Mouse (Mus musculus): ENCODE data around the gene Sgk1. TPM values are rescaled to one million over a fixed set of nuclear protein-coding genes. Genes with fewer than 3 reads are reported as not detected.

The Sgk1 gene
- total RNA-seq, 2 experiments from 2014 or later: 97.7 to 103 TPM

- H3K4me3 ChIP-seq: no peak overlapping the region
- DNase-seq (ENCODE audit: low spot score in 2 of 2): no peak
- H3K27ac ChIP-seq: no peak overlapping the region
- no peak for TF ChIP-seq CTCF (conservative IDR thresholded peaks at IDR 0.05)
These were observed 93.4 kb downstream of the Sgk1 start for GRCm38 (mm10) chr10:21975384-21975783.

- DNase-seq (ENCODE audit: low spot score in 2 of 2): no peak
- no peak overlapping the region for H3K27ac ChIP-seq
- TF ChIP-seq CTCF (conservative IDR thresholded peaks at IDR 0.05): no peak
- no peak overlapping the region for H3K4me3 ChIP-seq
These were observed 94.3 kb downstream of the Sgk1 start for GRCm38 (mm10) chr10:21976253-21976652.

GRCm38 (mm10) chr10:21978421-21978820 lies 96.4 kb downstream of the Sgk1 start:
- H3K27ac ChIP-seq: no peak overlapping the region
- no peak overlapping the region for H3K4me3 ChIP-seq
- TF ChIP-seq CTCF (conservative IDR thresholded peaks at IDR 0.05): no peak
- no peak for DNase-seq (ENCODE audit: low spot score in 2 of 2)

- Histone ChIP-seq H3K4me3 (no peak overlapping the region), H3K27ac (no peak overlapping the region)
- no peak for DNase-seq (ENCODE audit: low spot score in 2 of 2)
- TF ChIP-seq CTCF (conservative IDR thresholded peaks at IDR 0.05): no peak
These were observed 97.4 kb downstream of the Sgk1 start for GRCm38 (mm10) chr10:21979286-21979965.

- H3K4me3 ChIP-seq: no peak overlapping the region
- DNase-seq (ENCODE audit: low spot score in 2 of 2): no peak
- TF ChIP-seq CTCF (conservative IDR thresholded peaks at IDR 0.05): no peak
These were observed 98.9 kb downstream of the Sgk1 start for GRCm38 (mm10) chr10:21980780-21981435.

GRCm38 (mm10) chr10:21982303-21982702 lies 100.3 kb downstream of the Sgk1 start:
- no peak overlapping the region for H3K4me3 ChIP-seq
- TF ChIP-seq CTCF (conservative IDR thresholded peaks at IDR 0.05): no peak
- H3K27ac ChIP-seq: no peak overlapping the region
- no peak for DNase-seq (ENCODE audit: low spot score in 2 of 2)

More at GRCm38 (mm10) chr10:21980780-21981435, 98.9 kb downstream of the Sgk1 start:
- no peak overlapping the region for H3K27ac ChIP-seq

GRCm38 (mm10) chr10:21988489-21988888 lies 106.5 kb downstream of the Sgk1 start:
- Histone ChIP-seq H3K4me3 (no peak overlapping the region), H3K27ac (no peak overlapping the region)
- DNase-seq (ENCODE audit: low spot score in 2 of 2): no peak
- no peak for TF ChIP-seq CTCF (conservative IDR thresholded peaks at IDR 0.05)

GRCm38 (mm10) chr10:21991351-21991840 lies 109.4 kb downstream of the Sgk1 start:
- peak; percentile 93 for TF ChIP-seq CTCF (conservative IDR thresholded peaks at IDR 0.05)
- Histone ChIP-seq H3K4me3 (peak overlapping the region; percentile 43), H3K27ac (peak overlapping the region; percentile 99)
- DNase-seq (ENCODE audit: low spot score in 2 of 2): peak; percentile 79 to 83

- H3K4me3 ChIP-seq: peak overlapping the region; percentile 97
- peak overlapping the region; percentile 99 for H3K27ac ChIP-seq
- no peak for TF ChIP-seq CTCF (conservative IDR thresholded peaks at IDR 0.05)
- peak; percentile 38 to 58 for DNase-seq (ENCODE audit: low spot score in 2 of 2)
These were observed 110.2 kb downstream of the Sgk1 start for GRCm38 (mm10) chr10:21991986-21992833.

- peak; percentile 80 for TF ChIP-seq CTCF (conservative IDR thresholded peaks at IDR 0.05)
- Histone ChIP-seq H3K27ac (peak overlapping the region; percentile 99), H3K4me3 (peak overlapping the region; percentile 97)
- DNase-seq (ENCODE audit: low spot score in 2 of 2): peak; percentile 56 to 76
These were observed 111.0 kb downstream of the Sgk1 start for GRCm38 (mm10) chr10:21992834-21993514.

GRCm38 (mm10) chr10:21993515-21994373 lies 111.8 kb downstream of the Sgk1 start:
- Histone ChIP-seq H3K4me3 (peak overlapping the region; percentile 97), H3K27ac (peak overlapping the region; percentile 99)
- DNase-seq (ENCODE audit: low spot score in 2 of 2): no peak
- TF ChIP-seq CTCF (conservative IDR thresholded peaks at IDR 0.05): no peak

Data from layer of hippocampus, adult 2 months (tissue).